Mouse (Mus musculus) liver, adult 2 months (tissue): ENCODE data around the gene Ctla4. TPM values are rescaled to one million over a fixed set of nuclear protein-coding genes. Genes with fewer than 3 reads are reported as not detected.

Source experiments
- DNase-seq: peaks from one replicate; pipeline ENCODE4 v3.0.0-alpha.2; 2011; ENCODE audit warnings: low read depth, low spot score; ENCODE audit errors: extremely low read depth
- H3K27ac ChIP-seq: fragments of 200-500 bp; replicated peaks from 2 replicates; pipeline ENCODE4 v1.5.1; 2012; ENCODE audit warnings: low read depth, mild to moderate bottlenecking, control low read depth, inconsistent platforms, low read length; ENCODE audit not compliant: insufficient read depth
- H3K27me3 ChIP-seq: fragments of 200-500 bp; 2 replicates; pipeline ENCODE4 v1.6.1; 2012; ENCODE audit warnings: mild to moderate bottlenecking, moderate library complexity, low read length, inconsistent platforms; ENCODE audit not compliant: control insufficient read depth, insufficient read depth
- H3K36me3 ChIP-seq: fragments of 200-500 bp; 2 replicates; pipeline ENCODE4 v1.6.1; 2012; ENCODE audit warnings: low read length, inconsistent platforms; ENCODE audit not compliant: control insufficient read depth, insufficient read depth
- H3K4me1 ChIP-seq: fragments of 200-500 bp; 2 replicates; pipeline ENCODE4 v1.6.1; 2011; ENCODE audit warnings: low read length; ENCODE audit not compliant: control insufficient read depth, insufficient read depth
- H3K4me3 ChIP-seq: fragments of 200-500 bp; 2 replicates; pipeline ENCODE4 v1.5.1; 2011; ENCODE audit warnings: low read depth, mild to moderate bottlenecking, control low read depth, low read length, moderate library complexity; ENCODE audit not compliant: insufficient read depth
- H3K79me2 ChIP-seq: fragments of 200-500 bp; 2 replicates; pipeline ENCODE4 v1.6.1; 2012; ENCODE audit warnings: inconsistent platforms, mild to moderate bottlenecking, low read length, moderate library complexity; ENCODE audit not compliant: control insufficient read depth, insufficient read depth
- H3K9ac ChIP-seq: fragments of 200-500 bp; 2 replicates; pipeline ENCODE4 v1.6.1; 2012; ENCODE audit warnings: low read depth, mild to moderate bottlenecking, control low read depth, inconsistent platforms, low read length
- CTCF ChIP-seq: fragments of 200-500 bp; IDR thresholded peaks from 2 replicates; pipeline ENCODE4 v1.5.1; 2011; ENCODE audit warnings: low read depth, low read length, control low read depth
- POLR2A ChIP-seq: fragments of 200-500 bp; IDR thresholded peaks from 2 replicates; pipeline ENCODE4 v1.6.1; 2011; ENCODE audit warnings: low read length, control low read depth; ENCODE audit not compliant: insufficient read depth; ENCODE audit errors: extremely low read depth
- WGBS: fragments of 180-500 bp; shearing (Covaris S2); methylation state at CpG from one replicate; pipeline ENCODE4 v1.1.7; 2018; 5-methylcytosine and 5-hydroxymethylcytosine counted together
- polyA plus RNA-seq: library from polyadenylated mRNA; depleted of rRNA; stranded (reverse); fragments of >200 nt; gene quantifications from 2 replicates; pipeline ENCODE4 v1.2.3, GENCODE M21; 2012
- total RNA-seq: library from RNA; depleted of rRNA; stranded (reverse); fragments of >200 nt; gene quantifications from 2 replicates; pipeline ENCODE4 v1.2.3, GENCODE M21; 2014

Gene Ctla4
- total and polyA plus RNA-seq, 2 experiments = not detected

DNA sequence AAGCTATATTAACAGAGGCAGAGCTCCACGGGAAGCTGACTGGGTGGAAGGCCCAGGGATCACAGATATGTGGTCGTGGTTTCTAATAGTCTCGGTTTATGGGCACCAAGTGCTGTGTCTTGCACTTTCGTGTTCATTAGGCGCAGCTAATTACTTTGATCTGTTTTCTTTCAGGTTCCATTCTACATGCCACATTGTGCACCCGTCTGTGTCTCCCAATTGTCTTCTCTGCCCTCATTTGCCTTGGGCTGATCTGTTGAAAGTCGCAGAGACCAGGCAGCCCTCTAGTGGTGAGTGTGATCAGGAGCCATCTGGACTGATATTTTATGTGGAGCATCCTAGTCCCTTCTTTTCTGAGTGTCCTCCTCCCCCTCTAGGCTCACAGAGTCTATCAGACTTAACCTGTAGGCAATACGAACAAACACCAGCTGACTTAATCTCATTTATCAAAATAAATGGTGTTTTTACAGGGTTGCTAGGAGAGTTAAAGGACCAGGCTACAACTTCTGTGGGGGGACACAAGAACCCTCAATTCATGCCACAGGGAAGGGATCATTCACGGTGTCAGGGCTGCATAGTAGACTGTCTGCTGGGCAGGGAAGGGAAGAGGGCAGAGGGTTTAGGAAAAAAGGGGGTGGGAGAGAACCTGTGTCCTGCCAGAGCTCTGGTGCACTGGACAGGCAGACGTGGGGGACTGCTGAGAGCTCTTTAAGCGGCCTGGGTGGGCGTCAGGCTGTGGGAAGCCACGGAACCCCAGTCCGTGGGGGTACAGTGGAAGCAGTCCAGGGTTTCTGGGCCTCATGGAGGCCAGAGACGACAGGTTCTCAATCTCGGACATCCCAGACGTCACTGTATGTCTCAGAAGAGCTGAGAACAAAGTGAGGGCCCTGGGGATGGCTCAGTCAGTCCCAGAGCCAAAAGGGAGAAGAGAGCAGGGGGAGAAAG is 18.2 kb upstream of the Ctla4 start:
- 82% methylated on average over 17 of the region's 17 CpGs for WGBS
- Histone ChIP-seq H3K79me2 (no peaks in the 10 kb centered on the region), H3K27me3 (no peaks in the 10 kb centered on the region), H3K27ac (no peak overlapping the region), H3K36me3 (no peaks in the 10 kb centered on the region), H3K4me1 (peaks cover 1% of the 10 kb centered on the region; the same call in 1 of the 2 replicates), H3K4me3 (no peak overlapping the region), H3K9ac (no peak overlapping the region)
- TF ChIP-seq POLR2A = no peak
- peak; percentile 76 for TF ChIP-seq CTCF
- peak; percentile 33 for DNase-seq

DNA sequence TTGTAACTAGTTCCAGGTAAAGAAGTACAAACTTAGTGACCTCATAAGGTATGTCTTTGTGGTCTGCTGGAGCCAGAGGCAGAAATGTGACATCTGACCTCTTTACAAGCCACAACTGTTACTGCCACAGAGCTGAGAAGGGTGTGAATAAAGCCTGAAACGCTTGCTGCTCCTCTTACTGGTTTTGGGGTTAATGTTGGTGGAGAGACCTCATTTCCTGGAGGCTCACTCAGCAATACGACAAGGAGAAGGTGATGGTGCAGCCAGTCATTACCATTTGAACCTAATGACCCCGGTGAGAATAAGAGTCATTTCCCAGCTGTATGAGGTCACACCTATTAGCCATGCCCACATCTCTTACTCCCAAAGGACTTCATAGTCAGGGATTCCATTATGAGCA is 11.5 kb upstream of the Ctla4 start:
- TF ChIP-seq POLR2A = no peak
- no peak for TF ChIP-seq CTCF
- Histone ChIP-seq H3K4me1 (no peaks in the 10 kb centered on the region), H3K36me3 (no peaks in the 10 kb centered on the region), H3K79me2 (no peaks in the 10 kb centered on the region), H3K27ac (no peak overlapping the region), H3K4me3 (no peak overlapping the region), H3K9ac (no peak overlapping the region), H3K27me3 (no peaks in the 10 kb centered on the region)
- no peak for DNase-seq
- 66% methylated on average over 3 of the region's 3 CpGs for WGBS

DNA sequence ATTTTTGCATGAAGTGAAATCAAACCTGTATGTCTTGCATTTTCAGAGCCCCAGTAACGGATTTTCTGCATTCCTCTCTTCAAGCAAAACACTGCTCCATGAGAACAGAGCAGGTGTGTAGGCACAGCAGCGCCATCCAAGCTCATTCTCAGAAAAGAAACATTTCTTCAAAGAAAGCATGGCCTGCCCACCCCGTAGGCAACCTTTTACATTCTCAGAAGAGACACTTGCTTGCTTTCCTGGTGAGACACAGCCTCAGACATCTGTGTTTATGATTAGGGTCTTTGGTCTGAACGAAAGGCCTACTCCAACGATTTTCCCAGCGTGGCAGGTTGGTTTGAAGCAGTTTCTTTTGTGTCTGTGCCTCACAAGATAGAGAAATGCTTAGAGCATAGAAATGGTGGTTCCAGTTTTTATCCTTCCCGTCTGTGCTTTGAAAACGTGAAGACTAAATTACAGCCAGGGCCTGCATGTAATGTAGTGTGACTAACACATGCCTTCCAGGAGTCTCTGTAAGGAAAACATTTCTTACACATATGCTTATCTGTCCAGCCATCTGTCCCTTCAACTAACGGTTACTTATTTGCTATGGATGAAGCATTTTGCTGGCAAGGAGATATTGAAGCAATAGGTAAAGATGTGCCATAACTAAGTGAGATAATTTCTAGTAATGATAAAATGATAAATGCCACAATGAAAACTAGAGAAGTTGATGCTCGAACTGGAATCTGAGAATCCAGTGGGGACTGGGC is 6.5 kb upstream of the Ctla4 start:
- Histone ChIP-seq H3K9ac (no peak overlapping the region), H3K4me1 (no peaks in the 10 kb centered on the region), H3K4me3 (no peak overlapping the region), H3K27me3 (no peaks in the 10 kb centered on the region), H3K36me3 (no peaks in the 10 kb centered on the region), H3K27ac (no peak overlapping the region), H3K79me2 (no peaks in the 10 kb centered on the region)
- TF ChIP-seq CTCF (no peak), POLR2A (no peak)
- 89% methylated on average over 10 of the region's 10 CpGs for WGBS
- DNase-seq = no peak

DNA sequence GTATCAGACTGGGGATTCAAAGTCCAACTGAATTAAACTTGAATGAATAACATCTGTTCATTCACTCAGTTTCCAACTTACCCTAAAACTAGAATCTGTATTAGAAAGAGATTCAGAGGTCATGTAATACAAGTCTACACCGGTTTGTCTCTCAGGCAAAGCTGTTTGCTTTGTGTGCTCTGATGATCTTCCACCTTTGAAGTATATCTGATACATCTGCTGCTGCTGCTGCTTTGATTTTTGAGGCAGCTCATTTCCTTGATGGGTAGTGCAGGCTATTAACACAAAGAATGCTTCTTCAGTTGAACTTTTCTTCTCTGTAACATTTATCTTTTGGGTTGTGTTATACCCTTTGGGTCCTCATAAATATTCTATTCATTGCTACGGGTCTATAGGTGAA is 4.0 kb upstream of the Ctla4 start:
- 67% methylated on average over 2 of the region's 2 CpGs for WGBS

DNA sequence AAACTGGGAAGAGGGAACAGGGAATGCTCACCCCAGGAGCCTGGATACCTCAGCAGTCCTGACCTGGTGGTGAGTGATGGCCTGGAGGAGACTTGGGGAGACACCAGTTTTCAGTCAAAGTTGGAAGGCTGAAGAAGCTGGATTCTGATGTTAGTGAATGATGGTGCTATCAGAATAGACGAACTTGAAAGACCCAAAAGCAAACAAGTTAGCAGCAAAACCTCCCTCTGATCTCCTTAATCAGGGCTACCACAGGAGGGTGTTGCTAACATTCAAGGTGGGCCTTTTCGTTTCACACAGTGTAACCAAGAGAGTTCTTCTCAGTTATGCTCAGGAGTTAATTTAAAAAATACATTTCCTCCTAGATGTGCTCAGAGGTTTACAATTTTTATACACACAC is 3.5 kb upstream of the Ctla4 start:
- Histone ChIP-seq H3K9ac (no peak overlapping the region), H3K36me3 (no peaks in the 10 kb centered on the region), H3K27ac (no peak overlapping the region), H3K79me2 (no peaks in the 10 kb centered on the region), H3K27me3 (no peaks in the 10 kb centered on the region), H3K4me3 (no peak overlapping the region), H3K4me1 (no peaks in the 10 kb centered on the region)
- 74% methylated on average over 2 of the region's 2 CpGs for WGBS
- no peak for DNase-seq
- TF ChIP-seq CTCF = no peak
- no peak for TF ChIP-seq POLR2A

More for the DNA sequence above, 4.0 kb upstream of the Ctla4 start:
- no peaks in the 10 kb centered on the region for H3K4me1 ChIP-seq
- no peak overlapping the region for H3K9ac ChIP-seq
- TF ChIP-seq CTCF (no peak), POLR2A (no peak)
- H3K27ac ChIP-seq = no peak overlapping the region
- no peak for DNase-seq
- H3K4me3 ChIP-seq = no peak overlapping the region
- H3K79me2 ChIP-seq = no peaks in the 10 kb centered on the region
- no peaks in the 10 kb centered on the region for H3K27me3 ChIP-seq
- no peaks in the 10 kb centered on the region for H3K36me3 ChIP-seq

DNA sequence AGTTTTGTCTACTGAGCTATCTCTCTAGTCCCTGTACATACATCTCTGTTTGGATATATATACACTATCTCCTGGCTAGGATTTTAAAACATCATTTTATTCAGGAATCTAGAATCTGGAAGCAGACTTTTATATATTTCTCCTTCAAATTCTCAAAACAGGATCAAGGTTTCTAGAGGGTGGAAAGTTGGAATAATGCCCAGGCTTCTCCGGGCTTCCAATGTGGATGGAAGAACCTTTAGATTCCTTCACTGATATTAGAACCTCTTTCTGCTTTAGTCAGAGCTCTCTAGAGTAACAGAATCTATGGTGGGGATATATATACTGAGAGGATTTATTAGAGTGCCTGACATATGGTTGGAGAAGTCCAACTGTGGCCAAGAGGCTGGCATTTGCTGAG is 2.2 kb upstream of the Ctla4 start:
- no peak overlapping the region for H3K9ac ChIP-seq
- H3K27me3 ChIP-seq = no peaks in the 10 kb centered on the region
- H3K27ac ChIP-seq = no peak overlapping the region
- H3K79me2 ChIP-seq = no peaks in the 10 kb centered on the region
- no peak for TF ChIP-seq CTCF
- TF ChIP-seq POLR2A = no peak
- no peaks in the 10 kb centered on the region for H3K4me1 ChIP-seq
- no peak overlapping the region for H3K4me3 ChIP-seq
- no peaks in the 10 kb centered on the region for H3K36me3 ChIP-seq
- DNase-seq = no peak
- WGBS = 77% methylated on average over 1 of the region's 1 CpGs
